Mouse (Mus musculus) ES-E14 (cell line): ENCODE results near the gene Lrrc1.

Experiments used
- CHD2 ChIP-seq: IDR thresholded peaks from 2 replicates; pipeline ENCODE4 v1.6.1; 2014; ENCODE audit warnings: mild to moderate bottlenecking, low read depth, low read length, inconsistent platforms
- HCFC1 ChIP-seq: IDR thresholded peaks from 2 replicates; pipeline ENCODE4 v1.6.1; 2012; ENCODE audit warnings: low read length, inconsistent platforms, borderline replicate concordance; ENCODE audit not compliant: insufficient read depth
- MAFK ChIP-seq: IDR thresholded peaks from 2 replicates; pipeline ENCODE4 v1.6.1; 2014; ENCODE audit warnings: mild to moderate bottlenecking, low read depth, low read length, inconsistent platforms; ENCODE audit not compliant: insufficient read depth
- ZC3H11A ChIP-seq: IDR thresholded peaks from 2 replicates; pipeline ENCODE4 v1.6.1; 2012; ENCODE audit warnings: low read depth, mild to moderate bottlenecking, inconsistent platforms, low read length, borderline replicate concordance
- ZNF384 ChIP-seq: IDR thresholded peaks from 2 replicates; pipeline ENCODE4 v1.6.1; 2012; ENCODE audit warnings: low read depth, low read length, inconsistent platforms

GRCm38 (mm10) chr9:77408053-77408603 is 136.5 kb downstream of the Lrrc1 start:
- TF ChIP-seq ZNF384 (no peak), ZC3H11A (no peak), MAFK (no peak), HCFC1 (no peak), CHD2 (no peak)
